Mouse (Mus musculus): ENCODE data around the gene Keap1.

DNA sequence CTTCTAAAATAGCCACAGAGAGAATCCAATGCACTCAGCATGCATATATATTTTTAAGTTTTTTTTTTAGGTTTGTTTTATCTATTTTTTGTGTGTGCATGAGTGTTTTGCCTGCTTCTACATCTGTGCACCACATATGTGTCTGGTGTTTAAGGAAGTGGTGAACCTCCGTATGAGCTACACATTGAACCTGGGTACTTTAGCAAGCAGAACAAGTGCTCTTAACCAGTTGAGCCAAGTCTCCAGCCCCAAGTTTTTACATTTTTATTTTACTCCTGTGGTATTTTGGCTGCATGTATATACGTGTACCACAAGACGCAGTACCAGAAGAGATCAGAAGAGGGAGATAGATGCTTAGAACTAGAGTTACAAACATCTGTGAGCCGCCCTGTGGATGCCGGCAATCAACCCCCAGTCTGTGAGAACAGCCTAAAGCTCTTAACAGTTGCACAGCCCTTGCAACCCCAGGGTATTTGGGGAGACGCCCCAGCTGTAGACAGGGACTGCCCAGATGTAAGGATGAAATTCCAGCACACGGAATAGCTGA is 17.7 kb downstream of the Keap1 start:
- TF ChIP-seq CTCF (IDR thresholded peaks at IDR 0.05; ENCODE audit: control insufficient read depth, insufficient read depth, insufficient read length) (no peak), USF1 (IDR thresholded peaks at IDR 0.05; ENCODE audit: low read depth) (no peak), MYOD1 (IDR thresholded peaks at IDR 0.05; ENCODE audit: control insufficient read depth, insufficient read length, low read depth) (no peak), CEBPB (IDR thresholded peaks at IDR 0.05; ENCODE audit: low read depth) (no peak), MAX (IDR thresholded peaks at IDR 0.05) (no peak), MYOG (IDR thresholded peaks at IDR 0.05; ENCODE audit: control insufficient read depth, extremely low read depth, insufficient read length) (no peak), FOSL1 (IDR thresholded peaks at IDR 0.05; ENCODE audit: insufficient read depth, low read length, poor library complexity, severe bottlenecking) (no peak)

Measured in C2C12 (cell line).